Mouse (Mus musculus) G1E (cell line): ENCODE measurements around the gene Acaca. TPM values are rescaled to one million over a fixed set of nuclear protein-coding genes. Genes with fewer than 3 reads are reported as not detected.
A peak's percentile ranks its signal among the peaks of the same experiment; 100 is the strongest.

Source experiments
- ATAC-seq: 2 replicates; pipeline ENCODE4 v1.8.0; 2016; ENCODE audit warnings: mild to moderate bottlenecking; ENCODE audit not compliant: insufficient number of reproducible peaks, poor library complexity, low FRiP score, severe bottlenecking; ENCODE audit errors: extremely low read depth
- DNase-seq: peaks from one replicate; pipeline ENCODE4 v3.0.0; 2012; ENCODE audit warnings: low spot score
- H3K27me3 ChIP-seq: 2 replicates; pipeline ENCODE4 v1.6.1; 2012; ENCODE audit warnings: mild to moderate bottlenecking, low read length, inconsistent platforms; ENCODE audit not compliant: insufficient read depth
- H3K36me3 ChIP-seq: replicated peaks from 2 replicates; pipeline ENCODE3; 2012; ENCODE audit warnings: mild to moderate bottlenecking, inconsistent platforms
- H3K4me1 ChIP-seq: 2 replicates; pipeline ENCODE4 v1.6.1; 2012; ENCODE audit warnings: low read depth, low read length, inconsistent platforms, mixed read lengths; ENCODE audit not compliant: insufficient read depth
- H3K4me3 ChIP-seq: 2 replicates; pipeline ENCODE4 v1.5.1; 2012; ENCODE audit warnings: low read depth, mild to moderate bottlenecking, inconsistent platforms, low read length, moderate library complexity, mixed read lengths
- H3K9me3 ChIP-seq: replicated peaks from 2 replicates; pipeline ENCODE4 v1.6.1; 2012; ENCODE audit warnings: inconsistent platforms
- CTCF ChIP-seq: IDR thresholded peaks from 2 replicates; pipeline ENCODE4 v1.5.1; 2012; ENCODE audit warnings: low read depth, low read length, inconsistent platforms, mixed read lengths
- GATA1 ChIP-seq: IDR thresholded peaks from 2 replicates; pipeline ENCODE4 v1.6.1; 2012; ENCODE audit warnings: borderline replicate concordance, low read length, inconsistent platforms, mixed read lengths
- GATA2 ChIP-seq: IDR thresholded peaks from 2 replicates; pipeline ENCODE4 v1.6.1; 2012; ENCODE audit warnings: low read depth, low read length, inconsistent platforms, borderline replicate concordance
- POLR2AphosphoS5 ChIP-seq: IDR thresholded peaks from 2 replicates; pipeline ENCODE4 v1.6.1; 2012; ENCODE audit warnings: low read depth, low read length, inconsistent platforms; ENCODE audit not compliant: insufficient replicate concordance
- TAL1 ChIP-seq: conservative IDR thresholded peaks from 2 replicates; pipeline ENCODE4 v1.6.1; 2012; ENCODE audit warnings: low read depth, low read length, inconsistent platforms, mixed read lengths
- polyA plus RNA-seq: library from polyadenylated mRNA; stranded (reverse); fragments of >175 nt; gene quantifications from 2 replicates; pipeline ENCODE4 v1.2.3, GENCODE M21; 2012
- total RNA-seq, 2 experiments: library from RNA; stranded (forward) in 1 of 2; stranded (reverse) in 1 of 2; fragments of 200-1000 nt in 1 of 2; fragments of >200 nt in 1 of 2; fragmentation: Nextera tagmentation in 1 of 2; gene quantifications; 2 replicates each; pipeline ENCODE4 v1.2.3; 2014 to 2017

Acaca gene
- total and polyA plus RNA-seq, 3 experiments = 19.3 to 45.3 (median 37.2) TPM

- no peak overlapping the region for H3K4me3 ChIP-seq
- no peak for ATAC-seq
- H3K27me3 ChIP-seq = no peaks in the 10 kb centered on the region
- DNase-seq = no peak
- TF ChIP-seq CTCF (no peak), POLR2AphosphoS5 (no peak), GATA2 (no peak), TAL1 (no peak), GATA1 (no peak)
- no peaks in the 10 kb centered on the region for H3K9me3 ChIP-seq
- H3K4me1 ChIP-seq = peaks cover 21% of the 10 kb centered on the region
- H3K36me3 ChIP-seq = peaks cover 90% of the 10 kb centered on the region
These were observed 300.9 kb downstream of the Acaca start for GRCm38 (mm10) chr11:84430336-84430735.

- H3K27me3 ChIP-seq = no peaks in the 10 kb centered on the region
- H3K4me3 ChIP-seq = no peak overlapping the region
- TF ChIP-seq CTCF (peak; percentile 69), TAL1 (no peak), GATA1 (no peak), GATA2 (no peak), POLR2AphosphoS5 (no peak)
- ATAC-seq (no peak), DNase-seq (no peak)
- H3K9me3 ChIP-seq = no peaks in the 10 kb centered on the region
- peaks cover 24% of the 10 kb centered on the region for H3K4me1 ChIP-seq
- H3K36me3 ChIP-seq = peaks cover 92% of the 10 kb centered on the region
These were observed 305.4 kb downstream of the Acaca start for GRCm38 (mm10) chr11:84434879-84435278.

DNA sequence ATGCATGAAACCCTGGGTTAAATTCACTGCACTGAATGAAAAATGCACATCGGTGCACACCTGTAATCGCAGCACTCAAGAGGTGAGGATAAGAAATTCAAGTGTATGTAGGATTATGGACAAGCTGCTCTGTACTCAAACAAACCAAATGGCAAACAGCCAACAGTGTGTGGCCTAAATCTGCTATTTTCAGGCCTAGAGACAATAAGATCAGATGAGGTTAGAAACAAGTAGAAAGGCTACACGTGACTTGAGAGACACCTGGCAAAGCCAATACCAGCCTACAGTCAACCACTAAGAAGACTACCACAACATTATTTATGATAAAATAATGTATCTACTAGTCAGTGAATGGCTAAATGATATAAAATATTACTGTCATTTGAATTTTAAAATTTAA, 310.9 kb downstream of the Acaca start:
- no peaks in the 10 kb centered on the region for H3K27me3 ChIP-seq
- no peak for TF ChIP-seq GATA1
- no peak for TF ChIP-seq CTCF
- no peak for TF ChIP-seq GATA2
- no peak for TF ChIP-seq TAL1
- TF ChIP-seq POLR2AphosphoS5 = no peak
- H3K36me3 ChIP-seq = peaks cover 92% of the 10 kb centered on the region
- ATAC-seq = no peak
- DNase-seq = no peak
- no peak overlapping the region for H3K4me3 ChIP-seq
- peaks cover 17% of the 10 kb centered on the region for H3K4me1 ChIP-seq
- no peaks in the 10 kb centered on the region for H3K9me3 ChIP-seq

- Histone ChIP-seq H3K4me3 (no peak overlapping the region), H3K9me3 (no peaks in the 10 kb centered on the region), H3K27me3 (no peaks in the 10 kb centered on the region), H3K36me3 (peaks cover 94% of the 10 kb centered on the region), H3K4me1 (peaks cover 16% of the 10 kb centered on the region)
- DNase-seq (no peak), ATAC-seq (no peak)
- TF ChIP-seq CTCF (no peak), GATA2 (no peak), TAL1 (no peak)
These were observed 313.3 kb downstream of the Acaca start for GRCm38 (mm10) chr11:84442554-84443331.

Other genes with a start within 250 kb of the Acaca start
- gene Ddx52, start 187.6 kb upstream of the Acaca start, total RNA-seq (2014; fragmentation: Nextera tagmentation) = 54.2 and 62.1 TPM in 2 replicates
- gene Ddx52, start 187.6 kb upstream of the Acaca start, total RNA-seq (2017) = 82.8 and 89.8 TPM in 2 replicates
- gene Ddx52, start 187.6 kb upstream of the Acaca start, polyA plus RNA-seq = 3.2 TPM in 2 replicates
- 41.7 and 41.9 TPM in 2 replicates for gene Synrg, start 165.2 kb upstream of the Acaca start, total RNA-seq (2014; fragmentation: Nextera tagmentation)
- gene Synrg, start 165.2 kb upstream of the Acaca start, total RNA-seq (2017) = 14.5 and 17.4 TPM in 2 replicates
- gene Synrg, start 165.2 kb upstream of the Acaca start, polyA plus RNA-seq = 4.2 and 10.7 TPM in 2 replicates
- gene Dusp14, start 60.4 kb upstream of the Acaca start, total RNA-seq (2014; fragmentation: Nextera tagmentation) = not detected in 2 replicates
- gene Dusp14, start 60.4 kb upstream of the Acaca start, total RNA-seq (2017) = 0.17 TPM in 1 of 2 replicates, not detected in the other
- gene Dusp14, start 60.4 kb upstream of the Acaca start, polyA plus RNA-seq = not detected in 2 replicates
- 18.3 and 18.7 TPM in 2 replicates for gene Tada2a, start 72 bp upstream of the Acaca start, total RNA-seq (2014; fragmentation: Nextera tagmentation)
- gene Tada2a, start 72 bp upstream of the Acaca start, total RNA-seq (2017) = 18.5 and 19.9 TPM in 2 replicates
- 1.9 and 2.0 TPM in 2 replicates for gene Tada2a, start 72 bp upstream of the Acaca start, polyA plus RNA-seq
- gene Gm11437, start 37.8 kb downstream of the Acaca start, total RNA-seq (2014; fragmentation: Nextera tagmentation) = not detected in 2 replicates
- gene Gm11437, start 37.8 kb downstream of the Acaca start, total RNA-seq (2017) = not detected in 2 replicates
- not detected in 2 replicates for gene Gm11437, start 37.8 kb downstream of the Acaca start, polyA plus RNA-seq